1 mouse cellular context compared by ENCODE assay signal in the genomic region with DNA sequence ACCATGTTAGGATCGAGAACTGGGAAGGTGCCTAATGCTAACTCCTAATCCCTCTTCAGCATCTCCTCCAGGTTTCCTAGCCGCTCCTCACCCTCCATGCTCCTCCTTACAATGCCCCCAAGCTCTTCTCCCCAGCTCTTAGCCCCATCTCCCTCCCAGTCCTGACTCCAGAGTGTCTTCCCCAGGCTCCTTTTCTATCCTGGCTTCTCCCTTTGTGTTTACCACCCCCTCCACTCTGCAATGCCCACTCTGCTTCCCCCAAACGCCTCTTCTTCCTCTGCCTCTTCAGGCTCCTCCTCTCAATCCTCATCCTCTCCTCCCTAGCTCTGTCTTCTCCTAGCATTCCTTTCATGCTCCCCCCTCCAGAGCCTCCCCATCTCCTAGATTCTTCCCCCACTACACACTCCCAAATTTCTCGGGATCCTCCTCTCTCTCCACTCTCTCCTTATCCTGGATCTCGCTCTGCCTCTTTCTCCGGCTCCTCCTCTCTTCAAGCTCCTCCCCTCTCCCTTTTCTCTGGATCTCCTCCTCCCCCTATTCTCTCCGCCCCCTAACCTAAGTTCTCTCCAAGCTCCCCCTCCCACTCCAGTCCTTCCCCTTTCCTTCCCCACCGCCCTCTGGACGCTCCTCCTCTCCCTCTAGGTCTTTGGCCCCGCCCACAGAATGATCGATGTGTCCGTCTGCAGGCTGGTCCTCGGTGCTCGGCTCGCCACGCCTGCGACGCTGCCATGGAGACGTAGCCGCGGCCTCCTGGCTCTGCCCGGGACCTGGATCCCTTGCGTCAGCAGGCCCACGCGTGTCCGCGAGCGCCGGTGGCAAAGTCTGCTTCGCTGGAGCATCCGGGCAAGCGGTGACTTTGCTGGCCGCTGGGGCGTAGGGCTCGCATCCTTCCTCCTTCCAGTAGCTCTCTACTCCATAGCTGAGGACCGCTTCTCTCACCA.
A peak's percentile ranks its signal among the peaks of the same experiment; 100 is the strongest.
TF ChIP-seq lines count a peak whose summit lies in the region.

A gene (plus strand): TSS at position 558 of the 941 bp plus-strand sequence.

TF ChIP-seq in myocyte, 11 proteins besides CTCF, POLR2A, EP300 and RAD21 (continued from another document):
- TF ChIP-seq MYOG (IDR thresholded peaks at IDR 0.05; ENCODE audit: control insufficient read depth in 1 of 3, insufficient read depth in 1 of 3, insufficient read length in 2 of 3, low read depth in 2 of 3) (peak in 2 of 3 experiments; percentile 20 to 54), MYOD1 (IDR thresholded peaks at IDR 0.05; ENCODE audit: control insufficient read depth in 1 of 3, insufficient read length in 2 of 3, low read depth in 2 of 3) (peak in 2 of 3 experiments; percentile 44 to 78), POLR2AphosphoS2 (IDR thresholded peaks at IDR 0.05; ENCODE audit: insufficient read length, low read depth) (peak; percentile 41), TCF12 (IDR thresholded peaks at IDR 0.05; ENCODE audit: insufficient read depth, poor library complexity, severe bottlenecking) (no peak)
